Mouse (Mus musculus) embryonic facial prominence, embryonic 11.5 days (tissue): ENCODE results near the gene Atxn7l1. TPM values are rescaled to one million over a fixed set of nuclear protein-coding genes. Genes with fewer than 3 reads are reported as not detected.

Experiments used
- polyA plus RNA-seq: library from polyadenylated mRNA; unstranded; fragments of >200 nt; fragmentation: Nextera tagmentation; extraction: Ambion mirVana; gene quantifications from 2 replicates; pipeline ENCODE4 v1.2.1, GENCODE M21; 2014

Gene Atxn7l1
- polyA plus RNA-seq, 1 experiment from 2014 or later = 18.9 TPM

Other genes with a start within 250 kb of the Atxn7l1 start
- 66.7 and 79.3 TPM in 2 replicates for gene Sypl, start 193.8 kb upstream of the Atxn7l1 start, polyA plus RNA-seq
- gene Cdhr3, start 54.8 kb upstream of the Atxn7l1 start, polyA plus RNA-seq = not detected in 2 replicates
- 0.66 and 0.78 TPM in 2 replicates for gene Efcab10, start 247.2 kb downstream of the Atxn7l1 start, polyA plus RNA-seq